Mouse (Mus musculus) A20 (cell line): Measurements from ENCODE around the gene Ntrk2.

Experiments
- DNase-seq: peaks from one replicate; pipeline ENCODE4 v3.0.0-alpha.2; 2011; ENCODE audit warnings: low read depth, low spot score

Gene Ntrk2

GRCm38 (mm10) chr13:58965826-58966225 lies 159.5 kb downstream of the Ntrk2 start:
- no peak for DNase-seq

- no peak for DNase-seq
Observed at GRCm38 (mm10) chr13:58966466-58966865, 160.1 kb downstream of the Ntrk2 start.

GRCm38 (mm10) chr13:58968168-58968567 lies 161.8 kb downstream of the Ntrk2 start:
- no peak for DNase-seq

GRCm38 (mm10) chr13:58971449-58971903 lies 165.1 kb downstream of the Ntrk2 start:
- no peak for DNase-seq

- DNase-seq = no peak
Observed at GRCm38 (mm10) chr13:58972511-58972910, 166.1 kb downstream of the Ntrk2 start.

- DNase-seq = no peak
Observed at GRCm38 (mm10) chr13:58996447-58996846, 190.1 kb downstream of the Ntrk2 start.

GRCm38 (mm10) chr13:58997763-58998162 lies 191.4 kb downstream of the Ntrk2 start:
- DNase-seq = no peak

GRCm38 (mm10) chr13:58999373-59000053 lies 193.1 kb downstream of the Ntrk2 start:
- DNase-seq = no peak

- no peak for DNase-seq
Observed at GRCm38 (mm10) chr13:59002943-59003806, 196.8 kb downstream of the Ntrk2 start.

GRCm38 (mm10) chr13:59003807-59004173 lies 197.4 kb downstream of the Ntrk2 start:
- DNase-seq = no peak

- DNase-seq = no peak
Observed at GRCm38 (mm10) chr13:59004579-59004978, 198.2 kb downstream of the Ntrk2 start.

GRCm38 (mm10) chr13:59009855-59010254 lies 203.5 kb downstream of the Ntrk2 start:
- DNase-seq = no peak

- DNase-seq = no peak
Observed at GRCm38 (mm10) chr13:59010893-59011529, 204.6 kb downstream of the Ntrk2 start.

GRCm38 (mm10) chr13:59011530-59011903 lies 205.1 kb downstream of the Ntrk2 start:
- DNase-seq = no peak

- no peak for DNase-seq
Observed at GRCm38 (mm10) chr13:59015360-59015759, 209.0 kb downstream of the Ntrk2 start.

- no peak for DNase-seq
Observed at GRCm38 (mm10) chr13:59017121-59017520, 210.8 kb downstream of the Ntrk2 start.

GRCm38 (mm10) chr13:59022251-59023042 lies 216.1 kb downstream of the Ntrk2 start:
- no peak for DNase-seq

- DNase-seq = no peak
Observed at GRCm38 (mm10) chr13:59025653-59026052, 219.3 kb downstream of the Ntrk2 start.

GRCm38 (mm10) chr13:59027436-59027835 lies 221.1 kb downstream of the Ntrk2 start:
- DNase-seq = no peak

- DNase-seq = no peak
Observed at GRCm38 (mm10) chr13:59028546-59028945, 222.2 kb downstream of the Ntrk2 start.

- no peak for DNase-seq
Observed at GRCm38 (mm10) chr13:59030574-59030973, 224.2 kb downstream of the Ntrk2 start.
